ENCODE assay signal across 8 mouse cellular contexts in genomic region chr11:76655106-76655505, GRCm38 (mm10). TPM values are rescaled to one million over a fixed set of nuclear protein-coding genes. Genes with fewer than 3 reads are reported as not detected.
DNase-seq lines count a peak whose midpoint lies in the region; ATAC-seq and TF ChIP-seq lines count a peak whose summit lies in the region.

No protein-coding gene starts in this region.

- TF ChIP-seq CTCF in midbrain, postnatal 0 days (IDR thresholded peaks at IDR 0.05) = peak; percentile 85

- H3K4me1 ChIP-seq in ES-E14 (ENCODE audit: control insufficient read depth in 2 of 2, insufficient read depth in 2 of 2, low read length in 2 of 2, poor library complexity in 1 of 2) = peaks cover 0 to 2% of the 10 kb centered on the region in 2 experiments; a peak in 1 of 4 replicates
- H3K4me1 ChIP-seq in hindbrain, embryonic 10.5 days (replicated peaks) = 0 out of 2 replicates have a peak, but pooled peaks cover 3% of the 10 kb centered on the region
- peaks cover 18% of the 10 kb centered on the region for H3K4me1 ChIP-seq in limb, embryonic 11.5 days (ENCODE audit: control insufficient read depth, insufficient read depth, low read length)
- H3K4me1 ChIP-seq in midbrain, postnatal 0 days (ENCODE audit: insufficient read depth, low read length) = no peaks in the 10 kb centered on the region

- in situ Hi-C loops in ES-E14 (cut with MboI; ENCODE audit: low sequenced_read_pairs in 2 of 2, unreplicated experiment in 2 of 2) = no loop called here

- ATAC-seq in limb, embryonic 11.5 days (ENCODE audit: insufficient number of reproducible peaks, low FRiP score, low TSS enrichment, low read depth) = no peak
- no peak for ATAC-seq in midbrain, postnatal 0 days (ENCODE audit: low FRiP score)
- no peak for ATAC-seq in erythroblast, adult 5-6 weeks (replicated peaks; ENCODE audit: low FRiP score, poor library complexity, severe bottlenecking)

- no peak overlapping the region; the same call in 1 of the 2 replicates for H3K4me2 ChIP-seq in limb, embryonic 11.5 days (ENCODE audit: low read depth, severe bottlenecking)
- no peak overlapping the region for H3K4me2 ChIP-seq in midbrain, postnatal 0 days (ENCODE audit: low read depth, low read length, poor library complexity, severe bottlenecking)

- 9% methylated on average over 10 of the region's 10 CpGs for WGBS in hindbrain, embryonic 10.5 days
- WGBS in limb, embryonic 11.5 days = 7% methylated on average over 10 of the region's 10 CpGs
- 6% methylated on average over 10 of the region's 10 CpGs for WGBS in midbrain, postnatal 0 days

- no peak overlapping the region for H3K4me3 ChIP-seq in ES-E14 (ENCODE audit: insufficient read depth in 1 of 2, low read depth in 1 of 2, low read length in 2 of 2, poor library complexity in 1 of 2, severe bottlenecking in 1 of 2)
- peak overlapping the region; percentile 26; the same call in 1 of the 2 replicates for H3K4me3 ChIP-seq in hindbrain, embryonic 10.5 days
- no peak overlapping the region for H3K4me3 ChIP-seq in limb, embryonic 11.5 days (ENCODE audit: low read depth, low read length)
- no peak overlapping the region for H3K4me3 ChIP-seq in midbrain, postnatal 0 days (ENCODE audit: low read depth, low read length)

- intact Hi-C loops in gastrocnemius, postnatal 14 days (cut with DNase I; ENCODE audit: low total_unique reads) = no loop called here

- H3K27ac ChIP-seq in ES-E14 (ENCODE audit: insufficient read depth, low read depth, low read length, poor library complexity, severe bottlenecking) = no peak overlapping the region
- no peak overlapping the region for H3K27ac ChIP-seq in hindbrain, embryonic 10.5 days
- no peak overlapping the region for H3K27ac ChIP-seq in limb, embryonic 11.5 days (replicated peaks; ENCODE audit: low read depth, low read length)
- no peak overlapping the region for H3K27ac ChIP-seq in midbrain, postnatal 0 days (ENCODE audit: low read depth, low read length)

- H3K9ac ChIP-seq in ES-E14 (ENCODE audit: insufficient read depth, low read depth, low read length, poor library complexity, severe bottlenecking) = no peak overlapping the region
- no peak overlapping the region for H3K9ac ChIP-seq in limb, embryonic 11.5 days (ENCODE audit: low read length)
- H3K9ac ChIP-seq in midbrain, postnatal 0 days (replicated peaks; ENCODE audit: low read length, poor library complexity, severe bottlenecking) = no peak overlapping the region

- DNase-seq in gastrocnemius, postnatal 10 days = peak; percentile 36
- no peak for DNase-seq in gastrocnemius, postnatal 14 days
- DNase-seq in ES-E14 (ENCODE audit: low read depth, low spot score) = no peak
- DNase-seq in embryo, embryonic 10 days (ENCODE audit: low spot score) = peak; percentile 83
- peak; percentile 35 for DNase-seq in hindbrain, embryonic 10.5 days (ENCODE audit: low spot score)
- DNase-seq in limb, embryonic 11.5 days (ENCODE audit: low spot score) = peak; percentile 80
- DNase-seq in midbrain, postnatal 0 days (ENCODE audit: low spot score) = peak; percentile 80

- H3K27me3 ChIP-seq in hindbrain, embryonic 10.5 days (ENCODE audit: insufficient read depth, poor library complexity, severe bottlenecking) = no peaks in the 10 kb centered on the region
- no peaks in the 10 kb centered on the region for H3K27me3 ChIP-seq in limb, embryonic 11.5 days (ENCODE audit: control insufficient read depth, insufficient read depth, low read length)
- H3K27me3 ChIP-seq in midbrain, postnatal 0 days (ENCODE audit: insufficient read depth, low read length) = no peaks in the 10 kb centered on the region

- H3K36me3 ChIP-seq in ES-E14 (ENCODE audit: control insufficient read depth, insufficient read depth, low read length, poor library complexity, severe bottlenecking) = no peaks in the 10 kb centered on the region
- H3K36me3 ChIP-seq in hindbrain, embryonic 10.5 days = no peaks in the 10 kb centered on the region
- H3K36me3 ChIP-seq in limb, embryonic 11.5 days (ENCODE audit: control insufficient read depth, insufficient read depth, low read length) = no peaks in the 10 kb centered on the region
- no peaks in the 10 kb centered on the region for H3K36me3 ChIP-seq in midbrain, postnatal 0 days (ENCODE audit: insufficient read depth, low read length)

- H3K9me3 ChIP-seq in ES-E14 (ENCODE audit: control insufficient read depth, insufficient read depth, low read depth, low read length) = no peaks in the 10 kb centered on the region
- no peaks in the 10 kb centered on the region for H3K9me3 ChIP-seq in hindbrain, embryonic 10.5 days
- H3K9me3 ChIP-seq in limb, embryonic 11.5 days (ENCODE audit: control insufficient read depth, low read length) = no peaks in the 10 kb centered on the region
- no peaks in the 10 kb centered on the region for H3K9me3 ChIP-seq in midbrain, postnatal 0 days (ENCODE audit: low read length)

TF ChIP-seq in ES-E14, 5 proteins besides CTCF, POLR2A, EP300 and RAD21:
- no peak for TF ChIP-seq CHD2 (IDR thresholded peaks at IDR 0.05; ENCODE audit: low read depth, low read length)
- no peak for TF ChIP-seq MAFK (IDR thresholded peaks at IDR 0.05; ENCODE audit: insufficient read depth, low read depth, low read length)
- TF ChIP-seq ZNF384 (IDR thresholded peaks at IDR 0.05; ENCODE audit: low read depth, low read length) = no peak
- no peak for TF ChIP-seq HCFC1 (IDR thresholded peaks at IDR 0.05; ENCODE audit: borderline replicate concordance, insufficient read depth, low read length)
- TF ChIP-seq ZC3H11A (IDR thresholded peaks at IDR 0.05; ENCODE audit: borderline replicate concordance, low read depth, low read length) = peak; percentile 55; the same call in 1 of the 2 replicates

RNA-seq across cellular contexts. Expression of gene Bhlha9, which starts 17.2 kb away (rescaled TPM):
- total RNA-seq in gastrocnemius, postnatal 10 days (2021) = not detected
- not detected for total RNA-seq in gastrocnemius, postnatal 14 days (2021)
- total RNA-seq in ES-E14 (2012; rRNA removed) = not detected in 2 replicates
- 0.21 TPM in 1 of 2 replicates, not detected in the other for polyA plus RNA-seq in hindbrain, embryonic 10.5 days (2016; fragmentation: Nextera tagmentation; extraction: Ambion mirVana)
- polyA plus RNA-seq in limb, embryonic 11.5 days (2014; fragmentation: Nextera tagmentation; extraction: Ambion mirVana) = 13.8 and 16.2 TPM in 2 replicates
- total RNA-seq in midbrain, postnatal 0 days (2014; rRNA removed) = 2.8 and 4.9 TPM in 2 replicates
- polyA plus RNA-seq in midbrain, postnatal 0 days (2015; fragmentation: Nextera tagmentation; extraction: Ambion mirVana) = 1.9 and 2.1 TPM in 2 replicates
- total RNA-seq in erythroblast, adult 5-6 weeks (2015; ENCODE audit: low replicate concordance) = not detected in 2 replicates
- not detected in 2 replicates for total RNA-seq in erythroblast, adult 5-6 weeks (2017; ENCODE audit: low replicate concordance)

RNA-seq across cellular contexts. Expression of gene Trarg1, which starts 24.5 kb away (rescaled TPM):
- 1 to 10 TPM; 2.0 to 2.1 TPM for total RNA-seq in gastrocnemius, postnatal 10 days (2021)
- 1 to 10 TPM; 1.4 TPM for total RNA-seq in gastrocnemius, postnatal 14 days (2021)
- 0.05 TPM in 1 of 2 replicates, not detected in the other for total RNA-seq in ES-E14 (2012; rRNA removed)
- polyA plus RNA-seq in hindbrain, embryonic 10.5 days (2016; fragmentation: Nextera tagmentation; extraction: Ambion mirVana) = 0.09 and 0.20 TPM in 2 replicates
- 0.08 and 0.20 TPM in 2 replicates for polyA plus RNA-seq in limb, embryonic 11.5 days (2014; fragmentation: Nextera tagmentation; extraction: Ambion mirVana)
- total RNA-seq in midbrain, postnatal 0 days (2014; rRNA removed) = 0.27 and 0.76 TPM in 2 replicates
- 0.61 and 0.80 TPM in 2 replicates for polyA plus RNA-seq in midbrain, postnatal 0 days (2015; fragmentation: Nextera tagmentation; extraction: Ambion mirVana)
- not detected in 2 replicates for total RNA-seq in erythroblast, adult 5-6 weeks (2015; ENCODE audit: low replicate concordance)
- not detected in 2 replicates for total RNA-seq in erythroblast, adult 5-6 weeks (2017; ENCODE audit: low replicate concordance)

RNA-seq across cellular contexts. Expression of gene Abr, which starts 33.0 kb away (rescaled TPM):
- total RNA-seq in gastrocnemius, postnatal 10 days (2021) = 10 to 100 TPM; 23.9 to 27.0 TPM
- 10 to 100 TPM; 15.4 to 18.2 TPM for total RNA-seq in gastrocnemius, postnatal 14 days (2021)
- 28.6 and 34.1 TPM in 2 replicates for total RNA-seq in ES-E14 (2012; rRNA removed)
- polyA plus RNA-seq in hindbrain, embryonic 10.5 days (2016; fragmentation: Nextera tagmentation; extraction: Ambion mirVana) = 29.5 and 40.5 TPM in 2 replicates
- polyA plus RNA-seq in limb, embryonic 11.5 days (2014; fragmentation: Nextera tagmentation; extraction: Ambion mirVana) = 45.2 and 50.1 TPM in 2 replicates
- 243 and 250 TPM in 2 replicates for total RNA-seq in midbrain, postnatal 0 days (2014; rRNA removed)
- 99.4 and 102 TPM in 2 replicates for polyA plus RNA-seq in midbrain, postnatal 0 days (2015; fragmentation: Nextera tagmentation; extraction: Ambion mirVana)
- 7.5 and 7.9 TPM in 2 replicates for total RNA-seq in erythroblast, adult 5-6 weeks (2015; ENCODE audit: low replicate concordance)
- 14.9 and 15.8 TPM in 2 replicates for total RNA-seq in erythroblast, adult 5-6 weeks (2017; ENCODE audit: low replicate concordance)

Comparison
In these comparisons a context has a peak if more than half of its experiments do, and no peak if none do; other contexts are left out.
1. DNase-seq: peak in gastrocnemius, postnatal 10 days (single experiment), embryo, embryonic 10 days (single experiment), hindbrain, embryonic 10.5 days (single experiment), limb, embryonic 11.5 days (single experiment) and midbrain, postnatal 0 days (single experiment); none in gastrocnemius, postnatal 14 days (single experiment) and ES-E14 (single experiment).